In genomic region chr11:76262611-76263351, GRCm38 (mm10) we compare ENCODE assay signal across 11 mouse cellular contexts. TPM values are rescaled to one million over a fixed set of nuclear protein-coding genes. Genes with fewer than 3 reads are reported as not detected.
DNase-seq lines count a peak whose midpoint lies in the region; ATAC-seq and TF ChIP-seq lines count a peak whose summit lies in the region.
"Had no signal": no experiment of that assay in that cellular context is flagged by ENCODE, and none has a peak within 500 bp of the region (broad histone marks: within the 10 kb centered on the region; RNA-seq: fewer than 3 reads in every experiment).

No protein-coding gene starts in this region.

- peak; percentile 46 to 49 for DNase-seq in cerebellum, adult 18-20 months
- DNase-seq in cerebellum, adult 11 months: no peak
- DNase-seq in ZHBTc4 (ENCODE audit: low read depth, low spot score): peak; percentile 39
- no peak for DNase-seq in lung, postnatal 4 days
- no peak for DNase-seq in lung, adult 18-20 months
- no peak for DNase-seq in lung, postnatal 0 days (ENCODE audit: low spot score)
- DNase-seq: gastrocnemius, postnatal 25 days had no signal

- H3K4me1 ChIP-seq in forebrain, embryonic 15.5 days: peaks cover 26% of the 10 kb centered on the region
- peaks cover 74% of the 10 kb centered on the region for H3K4me1 ChIP-seq in midbrain, embryonic 13.5 days (replicated peaks)
- no peaks in the 10 kb centered on the region for H3K4me1 ChIP-seq in lung, postnatal 0 days (ENCODE audit: insufficient read depth, low read depth, low read length)
- H3K4me1 ChIP-seq: lung, embryonic 15.5 days had no signal

- H3K4me2 ChIP-seq in forebrain, embryonic 15.5 days (replicated peaks): peak overlapping the region; percentile 10; the same call in 1 of the 2 replicates
- peak overlapping the region; percentile 42 for H3K4me2 ChIP-seq in midbrain, embryonic 13.5 days (replicated peaks)
- no peak overlapping the region for H3K4me2 ChIP-seq in lung, postnatal 0 days (replicated peaks; ENCODE audit: low read depth, low read length)
- H3K4me2 ChIP-seq: lung, embryonic 15.5 days had no signal

- H3K27me3 ChIP-seq in forebrain, embryonic 15.5 days: no peaks in the 10 kb centered on the region
- H3K27me3 ChIP-seq in midbrain, embryonic 13.5 days: peaks cover 6% of the 10 kb centered on the region; the same call in 1 of the 2 replicates
- no peaks in the 10 kb centered on the region for H3K27me3 ChIP-seq in lung, postnatal 0 days (replicated peaks; ENCODE audit: insufficient read depth, low read length)
- H3K27me3 ChIP-seq: lung, embryonic 15.5 days had no signal

- no peak overlapping the region for H3K4me3 ChIP-seq in forebrain, embryonic 15.5 days
- H3K4me3 ChIP-seq in midbrain, embryonic 13.5 days (replicated peaks): no peak overlapping the region
- no peak overlapping the region for H3K4me3 ChIP-seq in lung, postnatal 0 days (ENCODE audit: low read depth, low read length)
- H3K4me3 ChIP-seq: lung, embryonic 15.5 days had no signal

- H3K27ac ChIP-seq in forebrain, embryonic 15.5 days (replicated peaks): no peak overlapping the region
- H3K27ac ChIP-seq in midbrain, embryonic 13.5 days: peak overlapping the region; percentile 64
- no peak overlapping the region for H3K27ac ChIP-seq in lung, postnatal 0 days (ENCODE audit: low read length)
- H3K27ac ChIP-seq: lung, embryonic 15.5 days had no signal

- WGBS in forebrain, embryonic 15.5 days: 17% methylated on average over 19 of the region's 19 CpGs
- WGBS in midbrain, embryonic 13.5 days: 5% methylated on average over 19 of the region's 19 CpGs
- WGBS in lung, postnatal 0 days: 30% methylated on average over 19 of the region's 19 CpGs

- no peaks in the 10 kb centered on the region for H3K9me3 ChIP-seq in forebrain, embryonic 15.5 days
- no peaks in the 10 kb centered on the region for H3K9me3 ChIP-seq in midbrain, embryonic 13.5 days
- no peaks in the 10 kb centered on the region for H3K9me3 ChIP-seq in lung, postnatal 0 days (ENCODE audit: low read length)
- H3K9me3 ChIP-seq: lung, embryonic 15.5 days had no signal

- no peaks in the 10 kb centered on the region for H3K36me3 ChIP-seq in forebrain, embryonic 15.5 days
- H3K36me3 ChIP-seq in midbrain, embryonic 13.5 days: peaks cover 7% of the 10 kb centered on the region
- no peaks in the 10 kb centered on the region for H3K36me3 ChIP-seq in lung, postnatal 0 days (ENCODE audit: insufficient read depth, low read length)
- H3K36me3 ChIP-seq: lung, embryonic 15.5 days had no signal

- no peak for TF ChIP-seq CTCF in lung, postnatal 0 days (IDR thresholded peaks at IDR 0.05)

- no peak for TF ChIP-seq EP300 in lung, postnatal 0 days (IDR thresholded peaks at IDR 0.05)

- H3K9ac ChIP-seq in forebrain, embryonic 15.5 days (replicated peaks): no peak overlapping the region
- peak overlapping the region; percentile 54 for H3K9ac ChIP-seq in midbrain, embryonic 13.5 days (replicated peaks)
- H3K9ac ChIP-seq in lung, postnatal 0 days (replicated peaks; ENCODE audit: low read depth): no peak overlapping the region
- H3K9ac ChIP-seq: lung, embryonic 15.5 days had no signal

- ATAC-seq in forebrain, embryonic 15.5 days (replicated peaks): no peak
- ATAC-seq in midbrain, embryonic 13.5 days: peak; percentile 44
- no peak for ATAC-seq in lung, postnatal 0 days
- ATAC-seq: inflammation-experienced regulatory T-cells, adult 6 months had no signal

RNA-seq across cellular contexts. Expression of gene Glod4, which starts 19.3 kb away (rescaled TPM):
- 118 and 120 TPM in 2 replicates for polyA plus RNA-seq in forebrain, embryonic 15.5 days (2015; fragmentation: Nextera tagmentation; extraction: Ambion mirVana)
- 128 TPM in 2 replicates for polyA plus RNA-seq in midbrain, embryonic 13.5 days (2015; fragmentation: Nextera tagmentation; extraction: Ambion mirVana)
- 85.9 and 99.6 TPM in 2 replicates for polyA plus RNA-seq in lung, postnatal 0 days (2015; fragmentation: Nextera tagmentation; extraction: Ambion mirVana)

RNA-seq across cellular contexts. Expression of gene Mrm3, which starts 19.3 kb away (rescaled TPM):
- 20.2 and 22.2 TPM in 2 replicates for polyA plus RNA-seq in forebrain, embryonic 15.5 days (2015; fragmentation: Nextera tagmentation; extraction: Ambion mirVana)
- 18.6 and 19.0 TPM in 2 replicates for polyA plus RNA-seq in midbrain, embryonic 13.5 days (2015; fragmentation: Nextera tagmentation; extraction: Ambion mirVana)
- polyA plus RNA-seq in lung, postnatal 0 days (2015; fragmentation: Nextera tagmentation; extraction: Ambion mirVana): 7.7 and 8.0 TPM in 2 replicates

RNA-seq across cellular contexts. Expression of gene Gemin4, which starts 45.3 kb away (rescaled TPM):
- 18.1 and 18.7 TPM in 2 replicates for polyA plus RNA-seq in forebrain, embryonic 15.5 days (2015; fragmentation: Nextera tagmentation; extraction: Ambion mirVana)
- polyA plus RNA-seq in midbrain, embryonic 13.5 days (2015; fragmentation: Nextera tagmentation; extraction: Ambion mirVana): 15.7 and 21.5 TPM in 2 replicates
- 8.8 and 13.8 TPM in 2 replicates for polyA plus RNA-seq in lung, postnatal 0 days (2015; fragmentation: Nextera tagmentation; extraction: Ambion mirVana)

RNA-seq across cellular contexts. Expression of gene Dbil5, which starts 45.4 kb away (rescaled TPM):
- polyA plus RNA-seq in forebrain, embryonic 15.5 days (2015; fragmentation: Nextera tagmentation; extraction: Ambion mirVana): not detected in 2 replicates
- polyA plus RNA-seq in midbrain, embryonic 13.5 days (2015; fragmentation: Nextera tagmentation; extraction: Ambion mirVana): 0.50 and 1.00 TPM in 2 replicates
- 0.77 and 0.87 TPM in 2 replicates for polyA plus RNA-seq in lung, postnatal 0 days (2015; fragmentation: Nextera tagmentation; extraction: Ambion mirVana)

Comparison
In these comparisons a context has a peak if more than half of its experiments do, and no peak if none do; other contexts are left out.
1. DNase-seq: peak in cerebellum, adult 18-20 months (2 of 2) and ZHBTc4 (single experiment); none in cerebellum, adult 11 months (single experiment), lung, postnatal 4 days (0 of 2), lung, adult 18-20 months (0 of 2) and lung, postnatal 0 days (single experiment).